Comparison of ENCODE assay signal across 23 mouse cellular contexts in the genomic region with DNA sequence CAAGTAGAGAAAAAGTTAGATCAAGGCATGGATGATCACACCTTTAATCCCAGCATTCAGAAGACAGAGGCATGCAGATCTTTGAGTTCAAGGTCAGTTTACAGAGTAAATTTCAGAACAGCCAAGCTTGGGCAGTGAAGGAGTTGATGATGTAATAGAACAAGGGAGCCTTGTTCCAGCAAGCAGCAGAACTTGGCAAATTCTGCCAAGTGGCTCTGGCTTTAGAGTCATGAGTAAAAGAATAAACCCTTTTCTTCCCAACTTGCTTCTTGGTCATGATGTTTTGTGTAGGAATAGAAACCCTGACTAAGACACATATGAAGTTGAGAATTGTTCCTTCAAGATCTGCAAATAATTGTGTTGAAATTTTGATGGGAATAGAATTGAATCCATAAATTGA. TPM values are rescaled to one million over a fixed set of nuclear protein-coding genes. Genes with fewer than 3 reads are reported as not detected.
"Had no signal": no experiment of that assay in that cellular context is flagged by ENCODE, and none has a peak within 500 bp of the region (broad histone marks: within the 10 kb centered on the region; RNA-seq: fewer than 3 reads in every experiment).

No protein-coding gene starts in this region.

- DNase-seq: kidney, adult 11 months; kidney, postnatal 25 days; left cerebral cortex, postnatal 4 days; thymus, adult 2 months; thymus, postnatal 14 days; thymus, postnatal 4 days had no signal

- H3K36me3 ChIP-seq: intestine, embryonic 15.5 days; limb, embryonic 12.5 days; limb, embryonic 15.5 days; liver, embryonic 12.5 days; liver, embryonic 15.5 days; midbrain, embryonic 12.5 days; midbrain, embryonic 15.5 days; neural tube, embryonic 13.5 days had no signal

- H3K4me2 ChIP-seq: intestine, embryonic 15.5 days; limb, embryonic 12.5 days; limb, embryonic 15.5 days; liver, embryonic 12.5 days; liver, embryonic 15.5 days; midbrain, embryonic 12.5 days; midbrain, embryonic 15.5 days; neural tube, embryonic 13.5 days had no signal

- H3K4me3 ChIP-seq: intestine, embryonic 15.5 days; limb, embryonic 12.5 days; limb, embryonic 15.5 days; liver, embryonic 12.5 days; liver, embryonic 15.5 days; midbrain, embryonic 12.5 days; midbrain, embryonic 15.5 days; neural tube, embryonic 13.5 days had no signal

- H3K9ac ChIP-seq: intestine, embryonic 15.5 days; limb, embryonic 12.5 days; limb, embryonic 15.5 days; liver, embryonic 12.5 days; liver, embryonic 15.5 days; midbrain, embryonic 12.5 days; midbrain, embryonic 15.5 days; neural tube, embryonic 13.5 days had no signal

- H3K27me3 ChIP-seq: intestine, embryonic 15.5 days; limb, embryonic 12.5 days; limb, embryonic 15.5 days; liver, embryonic 12.5 days; liver, embryonic 15.5 days; midbrain, embryonic 12.5 days; midbrain, embryonic 15.5 days; neural tube, embryonic 13.5 days had no signal

- H3K27ac ChIP-seq: intestine, embryonic 15.5 days; kidney, postnatal 0 days; limb, embryonic 12.5 days; limb, embryonic 15.5 days; liver, embryonic 12.5 days; liver, embryonic 15.5 days; macrophage; midbrain, embryonic 12.5 days; midbrain, embryonic 15.5 days; neural tube, embryonic 13.5 days had no signal

- H3K9me3 ChIP-seq: intestine, embryonic 15.5 days; limb, embryonic 12.5 days; limb, embryonic 15.5 days; liver, embryonic 12.5 days; liver, embryonic 15.5 days; midbrain, embryonic 12.5 days; midbrain, embryonic 15.5 days; neural tube, embryonic 13.5 days had no signal

- H3K4me1 ChIP-seq: intestine, embryonic 15.5 days; limb, embryonic 12.5 days; limb, embryonic 15.5 days; liver, embryonic 12.5 days; liver, embryonic 15.5 days; midbrain, embryonic 12.5 days; midbrain, embryonic 15.5 days; neural tube, embryonic 13.5 days had no signal

- ATAC-seq: intestine, embryonic 15.5 days; liver, embryonic 12.5 days; lung, postnatal 0 days; midbrain, embryonic 15.5 days had no signal

RNA-seq across cellular contexts. Expression of gene Slco1a6, which starts 3.5 kb away (rescaled TPM):
- total RNA-seq: left cerebral cortex, postnatal 14 days; megakaryocyte, adult 5-6 weeks had no signal
- polyA plus RNA-seq: intestine, embryonic 15.5 days; large intestine, adult 2 months; limb, embryonic 12.5 days; limb, embryonic 15.5 days; liver, embryonic 12.5 days; liver, embryonic 15.5 days; lung, postnatal 0 days; macrophage; midbrain, embryonic 12.5 days; neural tube, embryonic 13.5 days; small intestine, adult 2 months; spleen, adult 2 months; stomach, embryonic 16.5 days; thymus, adult 2 months had no signal
